Mouse (Mus musculus) left cerebral cortex, postnatal 10 days (tissue): ENCODE measurements at regions not wholly inside any gene's neighbourhood (a gene's known extent, or its start where the extent isn't known, plus 50 kb on each side); places are given as distances from the start of the nearest gene placed in this dataset.

Experiments used
- DNase-seq, 2 experiments: peaks; one replicate each; pipeline ENCODE4 v3.0.0; 2021 to 2022; ENCODE audit warnings: low spot score in 2 of 2, mixed read lengths in 1 of 2; ENCODE audit errors: extremely low spot score in 1 of 2
- intact Hi-C: fragments of 180-260 bp; cut with DNase I; formaldehyde crosslinking; loops from one replicate; pipeline ENCODE4 v1.15.1; 2025

GRCm38 (mm10) chr8:35877581-35877980 is 112.0 kb downstream of the Gm19410 start:
- intact Hi-C loops = no loop called here
- no peak for DNase-seq

DNA sequence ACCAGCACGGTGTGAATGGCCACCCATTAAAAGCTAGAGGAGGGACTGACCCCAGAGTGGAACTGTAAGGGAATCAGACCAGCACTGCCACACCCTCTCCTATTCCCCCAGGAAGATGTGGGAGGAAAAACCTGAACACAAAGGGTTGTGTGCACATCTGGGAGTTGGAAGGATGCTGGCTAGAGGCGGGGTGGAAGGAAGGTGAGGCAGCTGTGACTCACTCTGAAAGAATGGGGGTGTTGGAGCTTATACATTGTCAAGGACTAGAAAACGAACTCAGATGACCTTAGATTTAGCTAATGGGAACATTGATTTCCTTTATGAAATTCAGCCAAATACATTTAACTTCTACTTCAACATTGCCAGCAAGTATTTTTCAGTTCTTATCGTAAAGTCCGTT is 116.2 kb downstream of the Gm19410 start:
- intact Hi-C loops = no loop called here
- no peak for DNase-seq

DNA sequence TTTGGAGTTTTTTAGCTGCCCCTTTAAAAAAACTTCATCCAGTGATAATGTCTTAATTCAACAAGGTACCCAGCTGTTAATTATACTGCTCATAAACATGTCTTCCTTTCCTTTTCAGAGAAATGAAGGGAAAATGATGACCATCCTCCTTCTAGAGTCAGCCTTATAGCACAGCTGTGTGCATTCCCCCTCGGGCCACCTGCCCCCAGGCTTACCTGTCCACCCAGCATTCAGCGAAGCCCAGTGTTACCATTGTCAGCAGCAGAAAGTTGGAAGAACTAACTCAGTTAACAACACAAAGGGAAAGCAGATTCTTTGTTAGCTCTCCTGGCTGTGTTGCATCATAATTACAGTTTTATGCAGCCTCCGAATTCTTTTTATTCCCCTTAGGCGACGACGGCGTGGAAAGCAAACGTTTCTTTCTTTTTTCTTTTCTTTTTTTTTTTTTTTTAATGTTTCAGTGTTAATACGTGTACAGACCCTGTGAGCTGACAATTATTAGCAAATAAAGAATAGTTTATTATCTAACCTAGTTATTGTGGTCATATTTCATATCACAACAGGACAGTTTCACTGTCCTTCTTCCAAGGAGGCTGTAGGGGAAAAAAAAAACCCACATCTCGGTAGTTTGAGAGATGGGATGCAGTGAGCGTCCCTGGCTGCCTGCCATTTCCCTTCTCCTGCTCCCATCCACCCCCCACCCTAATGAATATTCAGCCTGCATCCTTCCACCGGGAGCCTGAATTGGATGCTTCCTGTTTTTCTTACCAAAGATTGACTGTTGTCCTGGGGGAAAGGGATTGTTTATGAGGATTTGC is 117.3 kb downstream of the Gm19410 start:
- DNase-seq = peak; percentile 67 to 81
- intact Hi-C loops = no loop called here

DNA sequence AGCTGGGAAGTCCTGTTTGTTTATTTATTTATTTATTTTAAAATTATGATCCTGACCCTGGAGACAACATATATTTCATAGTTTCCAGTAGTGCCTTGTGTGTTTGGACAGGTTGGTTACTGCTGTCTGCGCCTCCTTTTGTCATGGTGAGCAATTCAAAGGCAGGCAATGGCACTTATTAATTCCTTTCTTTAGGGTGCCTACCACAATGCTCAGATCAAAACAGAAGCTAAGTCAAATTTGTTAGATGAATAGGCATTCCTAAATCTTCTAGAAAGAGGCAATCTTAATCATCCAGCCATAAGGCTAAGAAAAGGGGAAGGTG is 117.8 kb downstream of the Gm19410 start:
- no peak for DNase-seq

GRCm38 (mm10) chr8:35884545-35884944 is 119.0 kb downstream of the Gm19410 start:
- intact Hi-C loops = no loop called here
- peak in 1 of 2 experiments; percentile 11 for DNase-seq

More for the DNA sequence above, 117.8 kb downstream of the Gm19410 start:
- intact Hi-C loops = no loop called here

- intact Hi-C loops = no loop called here
- no peak for DNase-seq
Observed at GRCm38 (mm10) chr8:35890083-35890482, 124.5 kb downstream of the Gm19410 start.

GRCm38 (mm10) chr8:35891769-35892168 is 126.2 kb downstream of the Gm19410 start:
- DNase-seq = peak in 1 of 2 experiments; percentile 38
- intact Hi-C loops = no loop called here

DNA sequence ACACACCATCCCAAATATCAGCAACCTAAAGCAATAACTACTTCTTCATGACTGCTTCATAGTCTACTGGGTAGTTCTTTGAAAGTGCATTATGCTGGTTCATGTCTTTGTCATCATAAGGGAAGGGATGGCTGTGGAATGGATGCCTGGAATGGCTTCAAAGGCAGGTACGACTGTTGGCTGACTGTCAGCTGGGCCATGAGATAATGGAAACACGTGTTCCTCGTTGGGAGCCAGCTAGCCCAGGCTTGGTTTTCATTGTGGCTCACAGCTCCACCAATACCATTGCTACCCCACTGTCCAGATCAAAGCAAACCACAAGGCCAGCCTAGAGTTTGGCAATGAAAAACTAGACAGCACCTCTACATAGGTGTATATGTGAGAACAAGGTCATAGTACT is 132.9 kb downstream of the Gm19410 start:
- intact Hi-C loops = no loop called here
- no peak for DNase-seq

GRCm38 (mm10) chr8:35901490-35901889 is 135.9 kb downstream of the Gm19410 start:
- intact Hi-C loops = no loop called here
- DNase-seq = peak in 1 of 2 experiments; percentile 23

GRCm38 (mm10) chr8:35904711-35905450 is 139.3 kb downstream of the Gm19410 start:
- DNase-seq = no peak
- intact Hi-C loops = no loop called here

DNA sequence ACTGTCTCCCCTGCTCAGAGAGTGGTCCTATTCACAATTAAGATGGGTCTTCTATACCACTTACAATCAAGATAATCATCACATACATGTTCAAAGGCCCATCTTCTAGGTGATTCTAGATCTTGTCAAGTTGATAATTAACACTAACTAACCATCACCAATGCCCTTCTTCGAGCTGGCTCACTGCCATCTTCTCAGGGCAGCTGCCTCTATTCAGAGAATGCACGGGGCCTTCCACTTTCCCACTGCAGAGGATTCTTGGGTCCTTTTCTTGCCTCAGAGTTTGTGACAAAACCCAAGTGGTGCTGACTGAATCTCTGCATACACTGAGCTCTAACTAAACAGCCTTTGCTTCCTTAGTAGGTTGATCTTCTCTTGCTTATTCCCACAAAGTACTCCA is 142.4 kb downstream of the Gm19410 start:
- no peak for DNase-seq
- intact Hi-C loops = no loop called here

DNA sequence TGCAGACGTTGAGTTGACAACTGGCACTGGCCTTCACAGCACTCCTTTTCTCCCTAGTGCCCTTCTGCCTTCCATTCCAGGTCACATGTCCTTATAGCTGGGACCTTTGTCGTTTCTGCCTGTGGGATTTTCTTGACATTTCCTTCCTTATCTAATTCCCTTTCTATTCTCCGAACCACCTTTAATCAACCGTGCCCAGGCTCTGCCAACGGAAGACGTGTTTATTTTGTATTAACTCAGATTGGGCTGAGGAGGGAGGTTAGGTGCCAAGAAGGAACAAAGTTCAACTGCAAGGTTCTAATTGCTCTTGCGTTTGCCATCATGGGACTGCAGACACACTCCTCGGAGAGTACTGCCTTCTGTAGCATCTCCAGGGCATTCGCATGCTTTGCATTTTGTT is 146.7 kb downstream of the Gm19410 start:
- intact Hi-C loops = no loop called here
- no peak for DNase-seq

DNA sequence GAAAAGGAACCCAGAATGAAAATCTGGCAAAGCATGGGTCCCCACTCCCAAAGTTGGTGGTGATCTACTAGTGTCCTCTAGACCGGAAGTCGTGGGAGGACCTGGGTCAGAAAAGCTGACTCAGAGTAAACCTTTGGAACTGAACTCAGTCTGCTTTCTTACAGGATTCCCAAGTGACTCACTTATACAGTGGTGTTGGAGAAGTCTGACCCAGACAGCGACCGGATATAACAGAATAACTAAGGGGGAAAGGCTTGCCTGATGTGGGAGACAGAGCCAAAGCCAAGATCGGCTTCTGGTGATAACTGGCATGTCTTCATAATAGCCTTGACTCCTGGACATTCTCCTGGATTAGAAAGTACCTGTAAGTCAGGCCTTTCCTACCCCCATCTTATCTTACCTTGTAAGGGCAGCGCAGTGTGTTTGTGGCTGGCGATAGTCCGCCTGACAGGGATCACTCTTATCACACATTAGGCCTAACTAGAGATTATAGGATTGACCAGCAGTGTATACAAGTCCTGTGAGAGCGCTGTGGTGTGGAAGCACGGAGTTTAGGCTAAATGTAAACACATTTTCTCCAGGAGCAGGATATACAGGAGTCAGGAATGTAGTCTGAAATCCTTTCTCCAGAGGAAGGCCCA is 150.4 kb downstream of the Gm19410 start:
- intact Hi-C loops = no loop called here
- no peak for DNase-seq

- no peak for DNase-seq
- intact Hi-C loops = no loop called here
Observed at GRCm38 (mm10) chr8:35917573-35917972, 152.0 kb downstream of the Gm19410 start.

- DNase-seq = peak in 1 of 2 experiments; percentile 41
- intact Hi-C loops = no loop called here
Observed at GRCm38 (mm10) chr8:35919451-35919850, 153.9 kb downstream of the Gm19410 start.

DNA sequence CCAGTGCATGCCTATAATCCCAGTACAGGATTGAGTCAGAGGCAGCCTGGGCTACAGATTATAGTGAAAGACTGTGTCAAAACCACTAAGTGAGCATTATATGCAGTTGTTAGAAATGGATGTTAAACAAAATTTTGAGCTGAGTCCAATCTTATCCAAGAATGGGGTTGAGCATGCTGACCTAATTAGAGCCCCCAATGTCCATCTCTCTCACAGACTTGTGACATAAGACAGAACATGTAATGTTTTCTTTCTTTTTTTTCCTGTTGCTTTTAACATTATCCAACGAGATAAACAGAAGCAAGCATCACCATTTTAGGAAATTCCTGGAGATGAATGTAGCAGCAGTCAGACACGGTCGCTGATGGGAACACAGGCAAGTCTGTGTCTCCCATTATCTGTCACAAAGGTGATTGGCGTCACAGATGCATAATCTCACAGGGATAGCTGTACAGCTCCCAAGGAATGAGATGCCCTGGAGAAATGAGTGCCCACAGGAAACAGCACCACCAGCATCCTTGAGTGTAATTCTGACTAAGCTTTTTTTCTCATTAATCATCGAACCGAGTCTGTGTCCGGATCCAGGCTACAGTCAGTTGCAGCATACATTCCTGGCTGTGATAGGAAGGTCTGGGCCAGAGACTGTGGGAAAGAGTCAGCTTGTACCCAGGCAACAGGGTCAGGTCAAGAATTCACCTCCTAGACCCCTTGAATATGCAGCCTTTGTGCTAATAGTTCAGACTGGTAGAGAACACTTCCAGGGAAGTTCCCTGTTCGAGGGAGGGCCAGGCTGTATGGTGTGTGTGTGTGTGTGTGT is 154.5 kb downstream of the Gm19410 start:
- intact Hi-C loops = no loop called here
- no peak for DNase-seq

GRCm38 (mm10) chr8:35924026-35924425 is 158.4 kb downstream of the Gm19410 start:
- intact Hi-C loops = no loop called here
- DNase-seq = no peak

DNA sequence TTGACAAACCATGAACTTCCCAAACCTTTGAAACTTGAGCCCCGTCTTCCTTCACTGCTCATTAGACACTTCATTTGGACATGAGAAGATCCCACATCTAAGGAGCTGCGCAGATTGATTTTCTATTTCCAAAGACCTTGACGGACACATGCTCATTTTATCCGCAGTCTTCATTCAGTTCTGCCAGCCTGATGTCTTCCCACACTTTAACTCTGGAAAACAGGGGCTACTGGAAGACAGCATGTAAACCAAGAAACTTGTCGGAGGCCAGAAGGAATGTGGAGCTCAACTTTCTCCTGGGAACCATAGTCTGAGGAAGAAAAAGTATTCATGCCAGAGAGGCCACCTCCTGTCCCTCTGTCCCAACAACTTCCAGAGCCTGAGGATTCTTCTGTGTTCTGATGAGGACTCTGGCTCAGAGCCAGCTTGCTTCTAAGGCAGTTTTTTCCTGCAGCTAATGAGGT is 161.8 kb downstream of the Gm19410 start:
- peak in 1 of 2 experiments; percentile 36 for DNase-seq
- intact Hi-C loops = no loop called here

DNA sequence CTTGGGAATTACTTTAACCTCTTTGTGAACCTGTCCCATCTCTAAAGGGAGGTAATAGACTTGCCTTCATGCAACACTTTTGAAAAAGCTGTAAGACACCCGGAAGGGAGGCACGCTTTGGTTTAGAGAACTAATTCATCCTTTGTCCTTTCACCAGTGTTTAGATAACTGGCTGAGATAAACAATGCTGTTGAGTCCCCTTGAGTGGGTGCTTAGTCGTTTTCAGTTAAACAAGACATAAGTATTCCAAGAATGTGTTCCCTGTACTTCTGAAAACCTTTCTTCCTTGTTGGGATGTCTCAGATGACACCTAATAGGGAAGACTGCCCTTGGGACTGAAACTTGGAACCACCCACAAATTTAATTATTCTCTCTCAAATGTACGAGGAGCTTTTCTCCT is 164.7 kb downstream of the Gm19410 start:
- intact Hi-C loops = no loop called here
- no peak for DNase-seq
